ENCODE assay signal across 25 mouse cellular contexts in genomic region chr8:39742377-39742776, GRCm38 (mm10).
DNase-seq lines count a peak whose midpoint lies in the region; ATAC-seq and TF ChIP-seq lines count a peak whose summit lies in the region.
"Had no signal": no experiment of that assay in that cellular context is flagged by ENCODE, and none has a peak within 500 bp of the region (broad histone marks: within the 10 kb centered on the region; RNA-seq: fewer than 3 reads in every experiment).

No protein-coding gene starts in this region.

- no peaks in the 10 kb centered on the region for H3K36me3 ChIP-seq in lung, postnatal 0 days (ENCODE audit: insufficient read depth, low read length)
- H3K36me3 ChIP-seq in intestine, embryonic 16.5 days (ENCODE audit: control insufficient read depth, insufficient read depth, low read length), result no peaks in the 10 kb centered on the region
- H3K36me3 ChIP-seq: forebrain, embryonic 12.5 days; heart, embryonic 13.5 days; hindbrain, embryonic 12.5 days; limb, embryonic 13.5 days; liver, embryonic 12.5 days had no signal

- no peaks in the 10 kb centered on the region for H3K9me3 ChIP-seq in lung, postnatal 0 days (ENCODE audit: low read length)
- no peaks in the 10 kb centered on the region for H3K9me3 ChIP-seq in intestine, embryonic 16.5 days (ENCODE audit: control insufficient read depth, low read length)
- H3K9me3 ChIP-seq: forebrain, embryonic 12.5 days; heart, embryonic 13.5 days; hindbrain, embryonic 12.5 days; limb, embryonic 13.5 days; liver, embryonic 12.5 days had no signal

- no peaks in the 10 kb centered on the region for H3K4me1 ChIP-seq in lung, postnatal 0 days (ENCODE audit: insufficient read depth, low read depth, low read length)
- H3K4me1 ChIP-seq in intestine, embryonic 16.5 days (ENCODE audit: control insufficient read depth, insufficient read depth, low read length), result no peaks in the 10 kb centered on the region
- H3K4me1 ChIP-seq: forebrain, embryonic 12.5 days; heart, embryonic 13.5 days; hindbrain, embryonic 12.5 days; limb, embryonic 13.5 days; liver, embryonic 12.5 days had no signal

- no peak overlapping the region for H3K27ac ChIP-seq in lung, postnatal 0 days (ENCODE audit: low read length)
- no peak overlapping the region for H3K27ac ChIP-seq in intestine, embryonic 16.5 days (ENCODE audit: low read length)
- H3K27ac ChIP-seq: forebrain, embryonic 12.5 days; heart, adult 2 months; heart, embryonic 13.5 days; hindbrain, embryonic 12.5 days; kidney, postnatal 0 days; limb, embryonic 13.5 days; liver, embryonic 12.5 days had no signal

- intact Hi-C loops in left cerebral cortex, postnatal 25 days (cut with DNase I), result no loop called here

- H3K4me3 ChIP-seq in lung, postnatal 0 days (ENCODE audit: low read depth, low read length), result no peak overlapping the region
- H3K4me3 ChIP-seq in intestine, embryonic 16.5 days (ENCODE audit: low read length), result no peak overlapping the region
- H3K4me3 ChIP-seq: forebrain, embryonic 12.5 days; heart, adult 2 months; heart, embryonic 13.5 days; hindbrain, embryonic 12.5 days; limb, embryonic 13.5 days; liver, embryonic 12.5 days had no signal

- H3K27me3 ChIP-seq in lung, postnatal 0 days (replicated peaks; ENCODE audit: insufficient read depth, low read length), result no peaks in the 10 kb centered on the region
- H3K27me3 ChIP-seq in intestine, embryonic 16.5 days (replicated peaks; ENCODE audit: control insufficient read depth, insufficient read depth, low read length), result no peaks in the 10 kb centered on the region
- H3K27me3 ChIP-seq: forebrain, embryonic 12.5 days; heart, embryonic 13.5 days; hindbrain, embryonic 12.5 days; limb, embryonic 13.5 days; liver, embryonic 12.5 days had no signal

- no peak for TF ChIP-seq CTCF in lung, postnatal 0 days (IDR thresholded peaks at IDR 0.05)

- no peak for TF ChIP-seq EP300 in lung, postnatal 0 days (IDR thresholded peaks at IDR 0.05)

- DNase-seq in frontal cortex, postnatal 36 days (ENCODE audit: low spot score in 2 of 2), result peak; percentile 5 to 31
- no peak for DNase-seq in frontal cortex, postnatal 10 days (ENCODE audit: low spot score in 2 of 2)
- peak; percentile 9 for DNase-seq in lung, postnatal 0 days (ENCODE audit: low spot score)
- no peak for DNase-seq in lung, postnatal 10 days
- DNase-seq in 3T3-L1 (ENCODE audit: low read depth, low spot score), result peak; percentile 20
- peak; percentile 9 to 74 for DNase-seq in left cerebral cortex, postnatal 25 days (ENCODE audit: low spot score in 2 of 2)
- DNase-seq: adrenal gland, adult 8-10 months; cerebellum, adult 18-20 months; cerebellum, postnatal 14 days; gastrocnemius, postnatal 36 days; heart, adult 2 months; heart, postnatal 14 days; kidney, adult 18-20 months; lung, adult 18-20 months; lung, postnatal 4 days; midbrain, embryonic 14.5 days; thymus, adult 2 months had no signal

- H3K9ac ChIP-seq in lung, postnatal 0 days (replicated peaks; ENCODE audit: low read depth), result no peak overlapping the region
- no peak overlapping the region for H3K9ac ChIP-seq in intestine, embryonic 16.5 days (ENCODE audit: low read depth, low read length)
- H3K9ac ChIP-seq: forebrain, embryonic 12.5 days; heart, embryonic 13.5 days; hindbrain, embryonic 12.5 days; limb, embryonic 13.5 days; liver, embryonic 12.5 days had no signal

- no peak overlapping the region for H3K4me2 ChIP-seq in lung, postnatal 0 days (replicated peaks; ENCODE audit: low read depth, low read length)
- H3K4me2 ChIP-seq in intestine, embryonic 16.5 days (ENCODE audit: low read depth, low read length), result no peak overlapping the region
- H3K4me2 ChIP-seq: forebrain, embryonic 12.5 days; heart, embryonic 13.5 days; hindbrain, embryonic 12.5 days; limb, embryonic 13.5 days; liver, embryonic 12.5 days had no signal

- no peak for ATAC-seq in lung, postnatal 0 days
- ATAC-seq in intestine, embryonic 16.5 days, result no peak
- ATAC-seq: activated CD4-positive, CD25-positive, alpha-beta regulatory T cell, adult 4 months; liver, embryonic 12.5 days had no signal

Comparison
In these comparisons a context has a peak if more than half of its experiments do, and no peak if none do; other contexts are left out.
1. DNase-seq: peak in frontal cortex, postnatal 36 days (2 of 2), lung, postnatal 0 days (single experiment), 3T3-L1 (single experiment) and left cerebral cortex, postnatal 25 days (2 of 2); none in frontal cortex, postnatal 10 days (0 of 2) and lung, postnatal 10 days (single experiment).